In genomic region chr14:123037444-123037843, GRCm38 (mm10) we compare ENCODE assay signal across 18 mouse cellular contexts.
"Had no signal": no experiment of that assay in that cellular context is flagged by ENCODE, and none has a peak within 500 bp of the region (broad histone marks: within the 10 kb centered on the region; RNA-seq: fewer than 3 reads in every experiment).

No protein-coding gene starts in this region.

- H3K9me3 ChIP-seq: lung, embryonic 15.5 days; midbrain, embryonic 13.5 days; midbrain, embryonic 15.5 days; neural tube, embryonic 12.5 days; stomach, embryonic 15.5 days had no signal

- H3K4me1 ChIP-seq: lung, embryonic 15.5 days; megakaryocyte, embryonic 14.5 days; midbrain, embryonic 13.5 days; midbrain, embryonic 15.5 days; stomach, embryonic 15.5 days had no signal

- DNase-seq: liver, postnatal 0 days; lung, adult 2 months; lung, postnatal 14 days; lung, postnatal 36 days; right cerebral cortex, postnatal 14 days; thymus, adult 18-20 months; thymus, postnatal 14 days; thymus, postnatal 36 days had no signal

- H3K36me3 ChIP-seq: lung, embryonic 15.5 days; midbrain, embryonic 13.5 days; midbrain, embryonic 15.5 days; neural tube, embryonic 12.5 days; stomach, embryonic 15.5 days had no signal

- H3K4me2 ChIP-seq: lung, embryonic 15.5 days; midbrain, embryonic 11.5 days; midbrain, embryonic 13.5 days; midbrain, embryonic 15.5 days; neural tube, embryonic 12.5 days; stomach, embryonic 15.5 days had no signal

- H3K27me3 ChIP-seq: lung, embryonic 15.5 days; megakaryocyte, embryonic 14.5 days; midbrain, embryonic 13.5 days; midbrain, embryonic 15.5 days; neural tube, embryonic 12.5 days; stomach, embryonic 15.5 days had no signal

- ATAC-seq: liver, postnatal 0 days; lung, postnatal 0 days; midbrain, embryonic 13.5 days; midbrain, embryonic 15.5 days had no signal

- H3K27ac ChIP-seq: lung, embryonic 15.5 days; macrophage; midbrain, embryonic 13.5 days; midbrain, embryonic 15.5 days; neural tube, embryonic 12.5 days; stomach, embryonic 15.5 days; stomach, postnatal 0 days had no signal

- H3K4me3 ChIP-seq: lung, embryonic 15.5 days; megakaryocyte, embryonic 14.5 days; midbrain, embryonic 13.5 days; midbrain, embryonic 15.5 days; neural tube, embryonic 12.5 days; stomach, embryonic 15.5 days had no signal

- H3K9ac ChIP-seq: liver, postnatal 0 days; lung, embryonic 15.5 days; midbrain, embryonic 13.5 days; midbrain, embryonic 15.5 days; neural tube, embryonic 12.5 days; stomach, embryonic 15.5 days had no signal
